In the genomic region with DNA sequence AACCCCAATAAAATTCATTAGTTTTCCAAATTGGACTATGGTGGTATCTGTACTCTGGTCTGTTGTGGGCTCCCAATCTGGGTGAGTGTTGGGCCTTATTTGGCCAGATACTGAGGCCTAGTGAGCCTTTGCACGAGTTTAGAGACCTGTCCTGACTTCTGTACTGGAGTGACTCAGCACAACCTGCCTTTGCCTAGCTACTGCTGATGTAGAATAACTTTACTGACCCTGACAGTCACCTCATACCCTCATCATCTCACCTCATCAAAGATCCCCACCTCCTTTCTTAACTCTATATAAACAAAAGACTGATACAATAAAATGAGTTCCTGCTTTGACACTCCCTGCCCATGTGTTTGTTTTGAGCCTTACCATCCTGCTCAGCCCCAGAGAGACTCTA, we compare ENCODE assay signal across 44 mouse cellular contexts. TPM values are rescaled to one million over a fixed set of nuclear protein-coding genes. Genes with fewer than 3 reads are reported as not detected.
"Had no signal": no experiment of that assay in that cellular context is flagged by ENCODE, and none has a peak within 500 bp of the region (broad histone marks: within the 10 kb centered on the region; RNA-seq: fewer than 3 reads in every experiment).

No protein-coding gene starts in this region.

- H3K9ac ChIP-seq: limb, embryonic 12.5 days; limb, embryonic 13.5 days; limb, embryonic 15.5 days; liver, embryonic 12.5 days; liver, embryonic 13.5 days; liver, embryonic 14.5 days; liver, embryonic 15.5 days; liver, postnatal 0 days; lung, embryonic 14.5 days; lung, embryonic 15.5 days; midbrain, embryonic 12.5 days; midbrain, embryonic 13.5 days; midbrain, embryonic 15.5 days; neural tube, embryonic 12.5 days had no signal

- H3K9me3 ChIP-seq: limb, embryonic 10.5 days; limb, embryonic 12.5 days; limb, embryonic 13.5 days; limb, embryonic 15.5 days; liver, embryonic 12.5 days; liver, embryonic 13.5 days; liver, embryonic 15.5 days; lung, embryonic 15.5 days; megakaryocyte, embryonic 14.5 days; midbrain, embryonic 10.5 days; midbrain, embryonic 12.5 days; midbrain, embryonic 13.5 days; midbrain, embryonic 15.5 days; neural tube, embryonic 12.5 days had no signal

- DNase-seq: left cerebral cortex, postnatal 4 days; liver; liver, embryonic 13.5 days; liver, postnatal 0 days; lung, adult 18-20 months; lung, adult 2 months; lung, embryonic 14.5 days; lung, postnatal 10 days; lung, postnatal 14 days; lung, postnatal 36 days; lung, postnatal 4 days; midbrain, embryonic 14.5 days had no signal

- H3K4me3 ChIP-seq: limb, embryonic 10.5 days; limb, embryonic 12.5 days; limb, embryonic 13.5 days; limb, embryonic 15.5 days; liver, embryonic 12.5 days; liver, embryonic 13.5 days; liver, embryonic 15.5 days; lung, embryonic 15.5 days; megakaryocyte, embryonic 14.5 days; midbrain, embryonic 10.5 days; midbrain, embryonic 12.5 days; midbrain, embryonic 13.5 days; midbrain, embryonic 15.5 days; myocyte; neural tube, embryonic 12.5 days had no signal

- H3K36me3 ChIP-seq: limb, embryonic 10.5 days; limb, embryonic 12.5 days; limb, embryonic 13.5 days; limb, embryonic 15.5 days; liver, embryonic 12.5 days; liver, embryonic 13.5 days; liver, embryonic 15.5 days; lung, embryonic 15.5 days; midbrain, embryonic 10.5 days; midbrain, embryonic 12.5 days; midbrain, embryonic 13.5 days; midbrain, embryonic 15.5 days; neural tube, embryonic 12.5 days had no signal

- H3K27me3 ChIP-seq: liver, embryonic 13.5 days; liver, embryonic 15.5 days; lung, embryonic 15.5 days; midbrain, embryonic 13.5 days; midbrain, embryonic 15.5 days; neural tube, embryonic 12.5 days had no signal

- H3K27ac ChIP-seq: limb, embryonic 10.5 days; limb, embryonic 12.5 days; limb, embryonic 13.5 days; limb, embryonic 15.5 days; liver, embryonic 12.5 days; liver, embryonic 13.5 days; liver, embryonic 14.5 days; liver, embryonic 15.5 days; lung, embryonic 15.5 days; macrophage; midbrain, embryonic 10.5 days; midbrain, embryonic 12.5 days; midbrain, embryonic 13.5 days; midbrain, embryonic 15.5 days; neural tube, embryonic 12.5 days had no signal

- H3K4me1 ChIP-seq: liver, embryonic 12.5 days; liver, embryonic 13.5 days; liver, embryonic 15.5 days; lung, embryonic 15.5 days; midbrain, embryonic 10.5 days; midbrain, embryonic 12.5 days; midbrain, embryonic 13.5 days; midbrain, embryonic 15.5 days; neural tube, embryonic 12.5 days had no signal

RNA-seq across cellular contexts. Expression of a gene that starts 24.3 kb away (rescaled TPM):
- total RNA-seq: left cerebral cortex, postnatal 14 days; megakaryocyte progenitor cell, adult 5-6 weeks; midbrain, postnatal 0 days; monocyte, adult 5-6 weeks had no signal
- polyA plus RNA-seq: limb, embryonic 10.5 days; limb, embryonic 11.5 days; limb, embryonic 12.5 days; liver, adult 2 months; liver, embryonic 11.5 days; liver, embryonic 12.5 days; liver, embryonic 13.5 days; liver, embryonic 16.5 days; macrophage; midbrain, embryonic 12.5 days; midbrain, embryonic 13.5 days; midbrain, embryonic 15.5 days; midbrain, embryonic 16.5 days; midbrain, postnatal 0 days; myocyte; neural tube, embryonic 11.5 days; neural tube, embryonic 12.5 days had no signal

RNA-seq across cellular contexts. Expression of a gene that starts 56.5 kb away (rescaled TPM):
- total RNA-seq: liver, adult 2 months; megakaryocyte progenitor cell, adult 5-6 weeks; megakaryocyte, adult 5-6 weeks; megakaryocyte-erythroid progenitor cell, adult 5-6 weeks; monocyte, adult 5-6 weeks had no signal
- polyA plus RNA-seq: limb, embryonic 10.5 days; limb, embryonic 11.5 days; limb, embryonic 12.5 days; limb, embryonic 13.5 days; limb, embryonic 14.5 days; limb, embryonic 15.5 days; liver, adult 2 months; liver, embryonic 11.5 days; liver, embryonic 12.5 days; liver, embryonic 13.5 days; liver, embryonic 14.5 days; liver, embryonic 15.5 days; liver, embryonic 16.5 days; liver, postnatal 0 days; lung, adult 2 months; lung, embryonic 14.5 days; lung, embryonic 15.5 days; lung, embryonic 16.5 days; lung, postnatal 0 days; macrophage; midbrain, embryonic 10.5 days; midbrain, embryonic 11.5 days; midbrain, embryonic 12.5 days; midbrain, embryonic 13.5 days; midbrain, embryonic 14.5 days; midbrain, embryonic 15.5 days; midbrain, embryonic 16.5 days; myocyte; neural tube, embryonic 11.5 days; neural tube, embryonic 12.5 days had no signal
